Mouse (Mus musculus): ENCODE data around the gene Pla2g15.
A peak's percentile ranks its signal among the peaks of the same experiment; 100 is the strongest.
"Not testable (repeated sequence)": the region's sequence is repeated elsewhere in the genome, so short reads cannot be mapped to it uniquely, and the experiment has no call there.

Gene Pla2g15

DNA sequence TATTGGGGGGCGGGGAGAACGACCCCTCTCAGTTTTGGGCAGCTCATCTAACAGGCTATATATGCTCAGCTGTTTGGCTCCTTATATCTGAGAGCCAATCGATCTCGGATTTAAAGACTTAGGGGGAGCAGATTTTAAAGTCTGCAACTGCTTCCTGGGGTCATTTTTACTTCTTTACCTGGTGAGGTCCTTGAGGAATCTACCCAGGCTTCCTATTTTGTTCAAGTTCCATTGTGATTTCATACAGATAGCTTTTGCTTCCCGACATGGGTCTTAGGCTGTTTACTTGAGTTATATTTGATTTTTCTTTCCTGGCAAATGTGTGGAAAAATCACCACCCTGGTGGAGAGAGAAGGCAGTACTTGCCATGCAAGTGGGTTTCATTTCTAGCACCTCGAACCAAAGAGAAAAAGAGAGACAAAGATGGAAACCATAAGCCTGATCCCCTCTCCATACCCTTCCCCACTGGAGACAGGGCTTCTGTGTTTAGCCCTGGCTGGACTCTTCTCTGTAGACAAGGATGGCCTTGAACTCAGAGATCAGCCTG lies 19.8 kb downstream of the Pla2g15 start:
- DNase-seq = no peak

DNA sequence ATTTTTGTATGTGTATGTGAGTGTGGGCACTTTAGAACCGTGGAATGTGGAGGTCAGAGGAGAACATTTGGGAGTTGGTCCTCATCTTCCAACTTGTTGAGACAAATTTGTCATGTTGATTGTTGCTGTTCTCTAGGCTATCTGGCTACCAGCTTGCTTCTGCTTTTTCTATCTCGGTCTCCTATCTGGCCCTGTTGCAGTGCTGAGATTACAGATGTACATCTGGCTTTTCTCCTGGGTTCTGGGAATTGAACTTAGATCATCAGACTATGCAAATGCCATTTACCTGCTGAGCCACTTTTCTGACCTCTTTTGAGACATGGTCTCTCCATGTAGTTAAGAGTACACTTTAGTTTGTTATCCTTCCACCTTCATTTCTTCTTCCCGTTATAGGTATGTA lies 23.4 kb downstream of the Pla2g15 start:
- no peak for DNase-seq

DNA sequence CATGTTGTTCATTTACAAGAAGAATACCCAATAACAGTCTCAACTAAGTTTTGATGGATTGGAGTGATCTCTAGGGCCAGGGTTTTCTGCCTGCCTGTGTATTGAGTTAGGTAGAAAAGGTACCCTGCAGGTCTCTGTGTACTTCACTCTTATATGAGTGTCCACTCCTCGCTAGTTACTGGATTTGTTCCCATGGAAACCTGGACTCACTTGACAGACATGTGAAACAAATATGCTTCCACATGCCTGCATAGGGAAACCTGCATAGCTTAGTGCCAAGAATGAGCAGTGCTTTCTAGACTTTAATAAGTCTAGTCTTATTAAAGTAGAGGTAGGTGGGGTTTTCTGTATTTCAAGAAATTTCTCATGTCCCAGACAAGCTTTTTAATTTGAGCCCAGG lies 26.7 kb downstream of the Pla2g15 start:
- no peak for DNase-seq

DNA sequence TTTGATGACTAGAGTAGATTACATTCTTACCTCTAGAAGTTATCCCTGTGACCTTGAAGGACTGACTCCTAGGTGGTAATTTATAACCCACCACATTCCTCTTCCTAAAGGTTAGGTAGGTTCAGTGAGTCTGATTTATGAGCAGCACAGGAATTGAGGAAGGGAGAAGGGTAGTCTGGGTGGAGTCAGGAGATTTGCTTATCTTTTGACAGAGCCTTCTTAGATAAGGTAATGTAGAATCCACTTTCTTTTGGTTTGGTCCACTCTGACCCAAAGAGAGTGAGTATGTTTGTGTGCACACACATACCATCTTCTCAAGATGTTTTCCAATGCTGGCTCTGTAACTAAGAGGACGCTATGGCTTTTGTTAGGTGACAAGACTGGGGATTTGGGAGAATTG lies 27.4 kb downstream of the Pla2g15 start:
- no peak for DNase-seq

DNA sequence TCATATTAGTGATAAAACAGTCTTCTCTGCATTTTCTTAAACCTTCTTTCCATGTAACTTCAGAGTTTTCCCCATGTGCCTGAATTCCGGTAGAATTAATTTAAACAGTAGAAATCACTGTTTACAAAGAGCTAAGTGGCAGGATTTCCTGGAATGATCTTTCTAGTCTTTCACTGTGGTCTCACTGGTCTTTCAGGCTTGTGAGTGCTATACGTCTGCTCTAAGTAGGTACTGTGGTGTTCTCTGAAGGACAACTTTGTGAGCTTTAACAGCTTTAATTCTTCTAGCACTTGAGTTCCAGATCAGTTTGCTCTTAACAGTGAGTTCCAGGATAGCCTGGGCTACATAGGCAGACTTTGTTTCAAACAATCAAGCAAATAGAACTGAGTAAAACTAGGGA lies 28.2 kb downstream of the Pla2g15 start:
- no peak for DNase-seq

- peak; percentile 40 for DNase-seq
Measured at GRCm38 (mm10) chr8:106185628-106186270, 35.5 kb downstream of the Pla2g15 start.

DNA sequence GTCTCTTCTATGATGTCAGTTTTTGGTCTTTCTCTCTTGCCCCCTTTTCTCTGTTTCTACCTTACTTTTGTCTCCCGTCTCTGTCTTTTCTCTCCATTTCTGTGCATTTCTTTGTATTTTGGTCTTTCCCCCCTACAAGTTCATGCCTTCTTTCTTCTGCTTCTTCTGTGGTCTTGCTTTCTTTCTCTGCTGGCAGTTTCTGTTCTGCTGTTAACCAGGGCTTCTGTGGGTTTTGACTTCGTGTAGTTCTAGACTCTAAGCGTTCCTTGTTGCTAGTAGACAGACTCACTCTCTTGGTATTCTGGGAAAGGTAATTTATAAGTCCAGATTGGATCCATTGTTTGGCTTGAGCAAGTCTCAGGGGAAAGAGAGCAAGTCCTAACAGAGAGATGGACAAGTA lies 36.2 kb downstream of the Pla2g15 start:
- DNase-seq = no peak

- DNase-seq = no peak
Measured at GRCm38 (mm10) chr8:106189162-106189561, 39.0 kb downstream of the Pla2g15 start.

DNA sequence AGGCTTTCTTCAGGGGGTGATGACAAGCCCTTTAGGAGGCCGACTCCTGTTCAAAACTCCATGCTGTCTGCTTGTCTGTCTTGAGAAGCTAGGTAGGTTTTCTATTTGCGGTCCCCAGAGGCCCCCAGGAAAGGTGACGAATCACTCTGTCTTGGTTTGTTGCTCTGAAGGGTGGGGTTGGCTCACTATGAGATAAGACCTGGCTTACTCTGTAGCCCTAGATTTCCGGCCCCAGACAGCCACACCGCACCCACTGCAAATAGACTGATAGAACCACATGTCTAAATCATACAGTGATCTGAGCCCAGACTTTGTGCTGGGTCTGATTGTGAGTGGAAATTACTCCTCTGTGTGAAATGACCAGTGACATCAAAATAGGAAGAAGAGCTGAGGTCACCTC lies 41.4 kb downstream of the Pla2g15 start:
- DNase-seq = no peak

- DNase-seq = no peak
Measured at GRCm38 (mm10) chr8:106193162-106193561, 43.0 kb downstream of the Pla2g15 start.

DNA sequence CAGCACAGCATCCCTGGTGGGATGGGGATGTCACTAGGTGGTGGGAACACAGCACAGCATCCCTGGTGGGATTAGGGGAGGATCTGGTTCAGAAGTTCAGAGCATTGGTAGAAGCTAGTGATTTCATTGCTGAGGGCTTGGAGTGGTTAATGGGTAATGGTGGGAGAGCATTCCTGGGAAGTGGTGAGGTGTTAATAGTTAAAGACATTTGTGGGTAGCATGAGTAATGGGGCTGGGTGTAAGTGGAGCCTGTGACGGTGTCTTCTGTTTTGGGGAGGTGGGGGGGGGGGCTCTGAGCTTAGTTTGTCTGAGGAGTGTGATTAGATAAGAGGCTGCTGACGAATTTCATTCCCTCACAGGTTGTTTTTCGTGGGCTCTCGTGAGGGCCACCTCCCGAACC lies 43.9 kb downstream of the Pla2g15 start:
- no peak for DNase-seq

DNA sequence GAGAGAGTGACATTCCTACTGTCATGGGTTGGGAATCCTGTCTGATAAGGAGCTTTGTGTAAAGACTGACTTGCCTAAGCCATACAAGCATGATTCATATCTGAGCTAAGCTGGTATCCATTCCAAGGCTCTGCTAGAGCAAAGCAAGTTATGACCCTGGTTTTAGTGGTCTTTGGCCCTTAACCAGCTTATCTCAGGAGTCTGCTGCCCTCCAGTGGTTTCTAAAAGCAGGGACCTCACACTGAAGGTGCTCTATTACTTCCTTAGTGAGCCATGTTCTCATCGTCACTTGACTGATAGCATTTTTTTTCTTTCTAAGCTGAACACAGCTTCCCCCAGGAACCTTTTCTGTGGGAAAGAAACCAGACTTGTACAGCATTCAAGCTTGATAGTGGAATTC lies 48.5 kb downstream of the Pla2g15 start:
- no peak for DNase-seq

GRCm38 (mm10) chr8:106199596-106199995 lies 49.4 kb downstream of the Pla2g15 start:
- not testable (repeated sequence) for DNase-seq

GRCm38 (mm10) chr8:106210035-106210731 lies 60.0 kb downstream of the Pla2g15 start:
- peak; percentile 14 for DNase-seq

- peak; percentile 95 for DNase-seq
Measured at GRCm38 (mm10) chr8:106210821-106211345, 60.7 kb downstream of the Pla2g15 start, which contains the start of the genes Slc7a6os and Prmt7. TSS of gene Slc7a6os (minus strand) at chr8:106210935. TSS of gene Prmt7 (plus strand) at chr8:106210936.

- no peak for DNase-seq
Measured at GRCm38 (mm10) chr8:106211421-106211820, 61.2 kb downstream of the Pla2g15 start.

DNA sequence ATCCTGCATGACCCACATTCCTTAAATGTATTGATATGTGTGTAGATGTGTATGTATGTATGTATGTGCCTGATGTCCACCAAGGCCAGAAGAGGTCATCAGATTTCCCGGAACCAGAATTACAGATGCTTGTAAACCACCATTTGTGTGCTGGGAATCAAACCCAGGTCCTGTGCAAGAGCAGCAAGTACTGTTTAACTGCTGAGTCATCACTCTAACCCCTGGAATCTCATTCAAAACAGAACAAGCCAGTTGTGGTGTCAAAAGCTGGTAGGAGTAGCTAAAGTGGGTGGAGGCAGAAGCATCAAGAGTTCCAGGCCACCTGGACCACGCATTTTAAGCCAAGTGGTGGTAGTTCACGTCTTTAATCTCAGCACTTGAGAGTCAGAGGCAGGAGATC lies 63.8 kb downstream of the Pla2g15 start:
- DNase-seq = no peak

Data from cerebellum, adult 9-11 months (tissue).